Mouse (Mus musculus) bone marrow, adult 2 months (tissue): Measurements from ENCODE around the gene Ppef2.

Experiments used
- CTCF ChIP-seq: fragments of 200-500 bp; IDR thresholded peaks from 2 replicates; pipeline ENCODE4 v1.5.1; 2011; ENCODE audit warnings: low read length, control low read depth; ENCODE audit not compliant: control insufficient read depth, insufficient read depth
- POLR2A ChIP-seq: fragments of 200-500 bp; IDR thresholded peaks from 2 replicates; pipeline ENCODE4 v1.6.1; 2011; ENCODE audit warnings: low read depth, mild to moderate bottlenecking, control low read depth, low read length, borderline replicate concordance; ENCODE audit not compliant: control insufficient read depth

GRCm38 (mm10) chr5:92302149-92302840 is 46.2 kb upstream of the Ppef2 start:
- TF ChIP-seq CTCF (no peak), POLR2A (no peak)
